Mouse (Mus musculus): ENCODE measurements at regions not wholly inside any gene's neighbourhood (a gene's known extent, or its start where the extent isn't known, plus 50 kb on each side); places are given as distances from the start of the nearest gene placed in this dataset.
A peak's percentile ranks its signal among the peaks of the same experiment; 100 is the strongest.
"Not testable (repeated sequence)": the region's sequence is repeated elsewhere in the genome, so short reads cannot be mapped to it uniquely, and the experiment has no call there.

DNA sequence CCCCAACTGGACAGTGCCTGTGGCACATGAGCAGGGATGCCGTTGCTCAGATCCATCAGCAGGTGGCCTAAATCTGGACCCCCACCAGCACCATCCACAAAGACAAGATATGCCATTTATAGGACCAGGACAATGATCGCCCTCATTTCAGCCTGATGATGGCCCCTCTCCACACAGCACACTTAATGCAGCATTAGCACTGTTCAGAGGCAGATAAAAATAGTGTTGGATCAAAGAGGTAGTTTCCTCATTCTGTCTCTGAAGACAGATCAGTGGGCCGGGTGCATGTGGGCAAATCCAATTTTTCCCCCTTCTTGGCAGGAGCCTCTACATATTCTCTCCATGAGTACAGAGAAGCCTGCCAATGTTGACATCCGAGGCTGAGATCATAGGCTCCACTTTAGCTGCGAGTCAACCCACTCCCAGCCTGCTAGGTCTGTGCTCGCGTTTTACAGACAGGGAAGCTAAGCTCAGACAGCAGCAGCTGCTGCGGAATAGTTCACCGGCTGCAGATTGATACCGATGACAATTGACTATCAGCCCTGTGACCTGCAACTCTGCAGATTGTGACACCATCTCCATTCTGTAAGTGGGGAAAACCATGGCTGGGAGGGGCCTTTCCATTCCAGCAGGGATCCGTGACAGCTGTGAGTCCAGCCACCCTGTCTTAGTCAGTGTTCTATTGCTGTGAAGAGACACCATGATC is 188.7 kb upstream of the Hs6st1 start:
- Histone ChIP-seq H3K4me3 (no peak overlapping the region), H3K36me3 (no peaks in the 10 kb centered on the region), H3K9ac (no peak overlapping the region), H3K27me3 (no peaks in the 10 kb centered on the region), H3K9me3 (replicated peaks) (no peaks in the 10 kb centered on the region), H3K27ac (no peak overlapping the region), H3K4me2 (replicated peaks) (no peak overlapping the region), H3K4me1 (peaks cover 10% of the 10 kb centered on the region)
- WGBS = 80% methylated on average over 11 of the region's 11 CpGs
- no peak for ATAC-seq (ENCODE audit: low FRiP score)

DNA sequence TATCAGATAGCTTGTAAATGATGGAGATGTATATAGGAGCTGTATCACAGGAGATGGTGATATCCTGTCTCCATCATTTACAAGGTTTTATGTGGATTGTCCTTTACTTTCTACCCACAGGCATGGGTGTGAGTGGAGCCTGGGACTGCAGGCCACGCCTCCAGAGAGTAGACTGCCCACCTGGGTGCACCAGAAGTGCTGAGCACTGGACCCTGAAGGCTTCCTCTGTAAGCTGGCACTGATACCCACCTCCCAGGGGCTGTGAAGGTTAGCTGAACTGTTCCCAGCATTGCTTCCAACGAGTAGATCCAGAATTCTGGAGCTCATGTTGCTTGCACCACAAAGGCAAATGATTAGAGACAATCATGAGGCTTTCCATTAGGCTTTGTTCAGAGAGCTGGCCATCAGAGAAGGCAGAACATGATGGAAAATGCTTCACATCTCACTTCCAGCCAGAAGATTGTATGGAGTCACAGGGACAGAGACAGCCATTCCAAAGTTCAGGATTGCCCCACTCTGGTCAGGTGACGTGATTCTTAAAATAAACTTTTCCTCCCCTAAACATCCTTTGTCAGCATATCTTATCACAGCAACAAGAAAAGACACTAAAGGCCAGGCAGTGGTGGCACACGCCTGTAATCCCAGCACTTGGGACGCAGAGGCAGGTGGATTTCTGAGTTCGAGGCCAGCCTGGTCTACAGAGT is 187.5 kb upstream of the Hs6st1 start:
- Histone ChIP-seq H3K4me2 (replicated peaks) (no peak overlapping the region), H3K4me1 (peaks cover 3% of the 10 kb centered on the region; the same call in 1 of the 2 replicates), H3K4me3 (no peak overlapping the region), H3K27ac (no peak overlapping the region), H3K27me3 (no peaks in the 10 kb centered on the region), H3K9ac (no peak overlapping the region), H3K36me3 (no peaks in the 10 kb centered on the region), H3K9me3 (replicated peaks) (no peaks in the 10 kb centered on the region)
- WGBS = 86% methylated on average over 6 of the region's 6 CpGs
- ATAC-seq (ENCODE audit: low FRiP score) = no peak

DNA sequence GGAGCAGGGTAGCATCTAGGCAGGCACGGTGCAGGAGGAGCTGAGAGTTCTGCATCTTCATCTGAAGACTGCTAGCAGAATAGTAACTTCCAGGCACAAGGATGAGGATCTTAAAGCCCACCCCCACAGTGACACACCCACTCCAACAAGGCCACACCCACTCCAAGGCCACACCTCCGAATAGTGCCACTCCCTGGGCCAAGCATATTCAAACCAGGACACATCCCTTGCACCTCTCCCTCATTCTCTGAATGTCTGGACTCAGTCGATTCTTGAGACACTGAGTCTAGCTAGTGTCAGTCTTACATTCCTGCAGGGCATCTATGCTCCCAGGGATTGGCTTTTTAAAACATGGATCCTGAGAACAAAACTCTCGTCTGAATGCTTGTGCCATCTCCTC is 186.7 kb upstream of the Hs6st1 start:
- Histone ChIP-seq H3K4me3 (no peak overlapping the region), H3K4me2 (replicated peaks) (no peak overlapping the region), H3K36me3 (no peaks in the 10 kb centered on the region), H3K9me3 (replicated peaks) (no peaks in the 10 kb centered on the region), H3K4me1 (no peaks in the 10 kb centered on the region), H3K27ac (no peak overlapping the region), H3K27me3 (no peaks in the 10 kb centered on the region), H3K9ac (no peak overlapping the region)
- ATAC-seq (ENCODE audit: low FRiP score) = no peak
- WGBS = 83% methylated on average over 4 of the region's 4 CpGs

DNA sequence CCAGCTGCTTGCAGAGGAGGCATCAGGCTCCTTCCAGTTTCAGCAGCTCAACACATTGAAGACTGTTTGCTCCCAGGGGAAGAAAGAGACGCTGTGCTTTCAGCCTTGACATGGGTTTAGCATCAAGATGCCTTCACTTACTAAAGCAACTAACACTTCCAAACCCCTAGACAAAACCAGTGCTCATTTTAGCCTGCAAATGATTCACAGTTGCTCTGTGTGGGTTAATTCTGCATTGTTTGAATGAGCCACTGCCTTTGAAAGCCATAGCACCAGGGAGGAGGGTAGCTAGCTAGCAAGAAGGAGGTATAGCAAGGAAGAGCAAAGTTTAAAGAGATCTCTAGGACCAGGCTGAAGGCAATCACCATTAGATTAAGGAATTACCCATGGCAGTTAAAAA is 186.1 kb upstream of the Hs6st1 start:
- Histone ChIP-seq H3K27ac (no peak overlapping the region), H3K9ac (no peak overlapping the region), H3K36me3 (no peaks in the 10 kb centered on the region), H3K27me3 (no peaks in the 10 kb centered on the region), H3K4me3 (no peak overlapping the region), H3K9me3 (replicated peaks) (no peaks in the 10 kb centered on the region), H3K4me2 (replicated peaks) (no peak overlapping the region), H3K4me1 (no peaks in the 10 kb centered on the region)
- no peak for ATAC-seq (ENCODE audit: low FRiP score)
- 50% methylated on average over 1 of the region's 1 CpGs for WGBS

DNA sequence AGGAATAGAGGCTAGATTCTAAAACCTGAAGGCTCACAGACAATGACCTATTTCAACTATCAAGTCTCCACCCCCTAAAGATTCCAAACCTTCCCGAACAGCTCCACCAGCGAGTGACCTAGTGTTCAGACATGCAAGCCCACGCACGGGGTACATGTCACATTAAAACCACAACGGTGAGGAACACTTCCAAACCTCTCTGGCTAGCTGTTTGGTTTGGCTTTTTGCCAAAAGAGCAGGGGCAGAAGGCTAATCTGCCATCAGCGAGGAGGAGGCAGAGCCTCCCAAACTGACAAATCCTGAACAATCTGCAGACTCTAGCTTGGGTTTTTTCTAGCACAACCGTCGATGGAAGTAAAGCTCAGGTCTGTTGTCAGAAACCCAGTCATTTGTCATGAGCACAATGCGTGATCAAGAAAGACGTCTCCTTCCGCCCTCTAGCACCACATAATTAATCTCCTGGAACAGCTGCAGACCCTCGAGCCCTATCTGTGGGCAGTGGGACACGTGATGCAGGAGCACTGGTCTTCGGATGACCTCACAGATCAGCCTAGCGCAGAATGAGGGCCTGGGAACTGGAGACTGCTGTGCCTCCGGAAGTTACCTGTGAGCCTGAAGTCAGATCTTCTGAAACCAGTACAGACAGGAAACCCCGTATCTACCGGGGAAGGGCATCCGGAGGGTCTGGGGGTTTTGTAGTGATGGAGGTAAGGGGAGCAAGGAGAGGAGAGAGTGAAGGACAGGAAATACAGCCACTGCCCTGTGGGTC is 178.3 kb upstream of the Hs6st1 start:
- no peaks in the 10 kb centered on the region for H3K36me3 ChIP-seq
- H3K9ac ChIP-seq = no peak overlapping the region
- no peaks in the 10 kb centered on the region for H3K4me1 ChIP-seq
- H3K4me3 ChIP-seq = no peak overlapping the region
- H3K27ac ChIP-seq = no peak overlapping the region
- no peak overlapping the region for H3K4me2 ChIP-seq (replicated peaks)
- ATAC-seq (ENCODE audit: low FRiP score) = peak; percentile 52; the same call in 1 of the 2 replicates
- peaks cover 8% of the 10 kb centered on the region; the same call in 1 of the 2 replicates for H3K9me3 ChIP-seq (replicated peaks)
- 62% methylated on average over 19 of the region's 19 CpGs for WGBS
- no peaks in the 10 kb centered on the region; the same call in 1 of the 2 replicates for H3K27me3 ChIP-seq

DNA sequence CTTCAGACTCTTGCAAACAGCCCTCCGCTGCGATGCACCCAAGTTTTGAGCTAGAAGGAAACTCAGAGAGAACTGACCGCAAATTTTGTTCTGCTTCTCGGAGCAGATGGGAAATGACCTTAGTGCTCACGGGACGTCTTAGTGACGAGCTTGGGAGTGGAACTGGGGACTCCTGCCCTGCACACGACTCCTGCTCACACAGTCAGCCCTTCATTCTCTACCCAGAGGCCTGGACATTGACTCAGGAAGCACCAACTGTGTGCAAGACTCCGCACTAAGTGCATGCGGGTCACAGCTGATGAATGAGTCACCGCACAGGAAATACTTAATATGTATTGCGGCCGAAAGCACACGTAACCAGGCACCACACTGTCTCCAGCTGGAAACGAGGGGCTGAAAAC is 177.7 kb upstream of the Hs6st1 start:
- no peak overlapping the region for H3K9ac ChIP-seq
- ATAC-seq (ENCODE audit: low FRiP score) = no peak
- H3K27ac ChIP-seq = no peak overlapping the region
- H3K27me3 ChIP-seq = no peaks in the 10 kb centered on the region; the same call in 1 of the 2 replicates
- H3K4me1 ChIP-seq = no peaks in the 10 kb centered on the region
- H3K4me3 ChIP-seq = no peak overlapping the region
- H3K36me3 ChIP-seq = no peaks in the 10 kb centered on the region
- H3K9me3 ChIP-seq (replicated peaks) = peaks cover 14% of the 10 kb centered on the region; the same call in 1 of the 2 replicates
- no peak overlapping the region for H3K4me2 ChIP-seq (replicated peaks)
- 81% methylated on average over 15 of the region's 15 CpGs for WGBS

DNA sequence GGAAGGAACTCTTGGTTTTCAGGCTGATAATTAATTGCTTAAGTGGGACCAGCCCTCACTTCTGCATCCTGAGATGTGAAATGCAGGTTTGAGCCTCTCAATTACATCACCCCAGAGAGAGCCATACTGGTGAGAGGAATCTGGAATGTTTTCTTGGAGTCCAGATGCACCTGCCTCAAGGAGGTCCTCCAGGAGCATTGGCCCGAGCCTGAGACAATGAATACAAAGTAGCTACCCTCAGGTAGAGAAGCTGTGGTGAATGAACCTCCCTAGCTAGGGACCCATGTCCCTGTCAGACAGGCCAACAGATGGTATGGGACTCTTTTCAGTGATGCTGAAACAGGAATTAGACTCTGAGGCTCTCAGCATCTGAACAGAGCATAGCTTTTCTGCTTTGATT is 168.7 kb upstream of the Hs6st1 start:
- H3K9me3 ChIP-seq (replicated peaks) = peaks cover 14% of the 10 kb centered on the region; the same call in 1 of the 2 replicates
- H3K27ac ChIP-seq = no peak overlapping the region
- no peaks in the 10 kb centered on the region for H3K4me1 ChIP-seq
- ATAC-seq (ENCODE audit: low FRiP score) = no peak
- H3K9ac ChIP-seq = no peak overlapping the region
- WGBS = 77% methylated on average over 1 of the region's 1 CpGs
- H3K27me3 ChIP-seq = no peaks in the 10 kb centered on the region
- H3K36me3 ChIP-seq = no peaks in the 10 kb centered on the region
- no peak overlapping the region for H3K4me3 ChIP-seq
- no peak overlapping the region for H3K4me2 ChIP-seq (replicated peaks)

DNA sequence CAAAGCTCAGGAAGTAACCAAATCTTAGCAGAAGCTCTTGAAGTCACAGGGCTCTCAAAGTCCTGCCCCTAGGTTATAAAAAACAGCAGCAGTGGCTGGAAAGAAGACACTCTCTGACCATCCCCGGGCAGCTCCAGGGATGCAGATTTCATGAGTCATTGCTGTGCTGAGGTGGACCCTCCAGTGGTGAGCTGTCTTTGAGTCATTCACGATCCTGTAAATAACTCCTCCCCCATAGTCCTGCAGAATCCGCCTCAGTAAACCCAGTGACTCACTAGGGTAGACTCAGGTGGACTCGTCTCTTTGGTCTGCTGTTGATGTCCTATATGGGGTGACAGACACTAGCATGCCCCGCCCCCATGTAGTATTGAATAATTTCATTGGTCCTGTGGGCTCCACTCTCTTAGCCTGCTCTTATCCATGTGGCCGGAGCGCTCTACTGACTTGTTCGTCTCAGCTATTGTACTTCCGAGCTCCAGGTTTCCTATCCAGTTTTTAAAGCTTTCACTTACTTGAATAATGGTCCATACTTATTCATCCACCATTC is 164.1 kb upstream of the Hs6st1 start:
- ATAC-seq (ENCODE audit: low FRiP score) = no peak
- H3K4me2 ChIP-seq (replicated peaks) = no peak overlapping the region
- H3K9ac ChIP-seq = no peak overlapping the region
- H3K4me3 ChIP-seq = no peak overlapping the region
- no peaks in the 10 kb centered on the region for H3K27me3 ChIP-seq
- WGBS = 90% methylated on average over 9 of the region's 9 CpGs
- no peak overlapping the region for H3K27ac ChIP-seq
- no peaks in the 10 kb centered on the region for H3K9me3 ChIP-seq (replicated peaks)
- no peaks in the 10 kb centered on the region for H3K36me3 ChIP-seq
- H3K4me1 ChIP-seq = peaks cover 11% of the 10 kb centered on the region

DNA sequence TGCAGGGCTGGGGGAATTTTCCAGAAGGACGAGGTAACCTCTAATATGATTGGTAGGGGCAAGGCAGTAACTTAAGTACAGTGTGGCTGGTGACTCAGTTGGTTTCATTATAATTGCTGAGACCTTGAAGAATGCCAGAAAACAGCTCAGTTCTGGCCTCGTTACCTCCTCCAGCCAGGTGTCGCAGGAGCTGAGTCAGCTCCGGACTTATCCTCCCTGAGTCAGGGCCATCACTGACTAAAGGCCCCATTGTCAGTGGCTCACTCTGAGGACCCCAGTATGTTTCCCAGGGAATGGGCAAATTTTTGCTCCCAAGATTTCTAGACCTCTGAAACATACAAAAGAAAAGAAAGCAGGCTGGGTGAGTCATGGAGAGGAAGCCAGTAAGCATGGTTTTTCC is 154.6 kb upstream of the Hs6st1 start:
- Histone ChIP-seq H3K4me1 (no peaks in the 10 kb centered on the region), H3K27me3 (no peaks in the 10 kb centered on the region), H3K27ac (no peak overlapping the region), H3K4me2 (replicated peaks) (no peak overlapping the region), H3K9me3 (replicated peaks) (peaks cover 4% of the 10 kb centered on the region; the same call in 1 of the 2 replicates), H3K4me3 (no peak overlapping the region), H3K9ac (no peak overlapping the region), H3K36me3 (no peaks in the 10 kb centered on the region)
- no peak for ATAC-seq (ENCODE audit: low FRiP score)
- WGBS = 94% methylated on average over 4 of the region's 4 CpGs

DNA sequence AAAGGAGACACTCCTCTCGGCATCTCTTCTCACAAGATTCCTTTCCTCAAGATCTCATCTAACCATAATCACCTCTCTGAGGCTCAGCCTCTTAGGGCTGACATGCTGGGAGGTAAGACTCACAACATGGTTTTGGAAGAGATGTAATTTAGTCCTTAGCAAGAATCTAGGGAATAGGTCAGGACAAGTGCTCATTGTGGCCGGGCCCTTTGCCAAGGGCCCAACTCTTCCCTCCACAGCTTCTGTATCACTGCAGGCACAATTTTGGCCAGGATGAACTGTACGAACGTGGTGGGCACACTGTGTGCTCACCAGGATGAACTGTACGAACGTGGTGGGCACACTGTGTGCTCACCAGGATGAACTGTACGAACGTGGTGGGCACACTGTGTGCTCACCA is 154.0 kb upstream of the Hs6st1 start:
- H3K9me3 ChIP-seq (replicated peaks); H3K36me3 ChIP-seq; H3K27me3 ChIP-seq; ATAC-seq (ENCODE audit: low FRiP score); H3K9ac ChIP-seq; H3K4me3 ChIP-seq; H3K4me1 ChIP-seq; H3K4me2 ChIP-seq (replicated peaks); H3K27ac ChIP-seq: not testable (repeated sequence)
- 93% methylated on average over 8 of the region's 8 CpGs for WGBS

DNA sequence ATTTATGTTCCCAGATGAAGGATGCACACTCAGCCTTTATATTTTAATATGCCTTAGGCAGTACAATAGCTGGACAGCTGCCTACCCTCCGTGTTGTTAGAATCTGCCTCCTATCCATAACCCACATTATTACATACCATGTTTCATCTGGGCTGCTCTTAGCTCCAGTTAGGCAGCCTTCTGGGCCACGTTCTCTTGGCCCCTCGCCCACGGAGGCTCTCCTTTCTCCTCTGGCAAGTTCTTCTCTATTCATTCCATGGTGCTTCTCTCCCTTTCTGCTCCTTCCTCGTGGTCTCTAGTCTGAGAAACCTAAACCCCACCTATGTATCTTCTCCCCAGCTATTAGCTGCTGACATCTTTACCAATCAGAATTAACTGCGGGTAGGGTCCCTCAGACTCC is 152.7 kb upstream of the Hs6st1 start:
- Histone ChIP-seq H3K4me3 (no peak overlapping the region), H3K36me3 (no peaks in the 10 kb centered on the region), H3K27me3 (no peaks in the 10 kb centered on the region), H3K4me1 (peaks cover 8% of the 10 kb centered on the region), H3K27ac (no peak overlapping the region), H3K9ac (no peak overlapping the region), H3K9me3 (replicated peaks) (peaks cover 4% of the 10 kb centered on the region; the same call in 1 of the 2 replicates), H3K4me2 (replicated peaks) (no peak overlapping the region)
- ATAC-seq (ENCODE audit: low FRiP score) = no peak
- 88% methylated on average over 6 of the region's 6 CpGs for whole genome bisulfite sequencing

Measured in hindbrain, embryonic 12.5 days (tissue).